Mouse (Mus musculus): Measurements from ENCODE around the gene Inpp1. TPM values are rescaled to one million over a fixed set of nuclear protein-coding genes. Genes with fewer than 3 reads are reported as not detected.

Gene Inpp1
- total and polyA plus RNA-seq, 2 experiments from 2014 or later = 39.2 to 41.7 TPM

GRCm38 (mm10) chr1:52808456-52808855, 9.0 kb downstream of the Inpp1 start:
- Histone ChIP-seq H3K36me3 (ENCODE audit: insufficient read depth, low read length) (peaks cover 6% of the 10 kb centered on the region; the same call in 1 of the 2 replicates), H3K4me3 (ENCODE audit: low read length) (no peak overlapping the region), H3K4me1 (ENCODE audit: insufficient read depth, low read length) (no peaks in the 10 kb centered on the region), H3K4me2 (ENCODE audit: low read depth, low read length) (no peak overlapping the region), H3K27me3 (ENCODE audit: insufficient read depth, low read length) (no peaks in the 10 kb centered on the region), H3K27ac (no peak overlapping the region), H3K9me3 (ENCODE audit: low read length) (no peaks in the 10 kb centered on the region), H3K9ac (replicated peaks; ENCODE audit: low read length) (no peak overlapping the region)
- no peak for TF ChIP-seq CTCF (IDR thresholded peaks at IDR 0.05; ENCODE audit: low read depth)
- no peak for ATAC-seq
- DNase-seq (ENCODE audit: low spot score) = no peak
- WGBS = 95% methylated on average over 6 of the region's 6 CpGs

GRCm38 (mm10) chr1:52805041-52805440, 12.4 kb downstream of the Inpp1 start:
- Histone ChIP-seq H3K9ac (replicated peaks; ENCODE audit: low read length) (no peak overlapping the region), H3K4me1 (ENCODE audit: insufficient read depth, low read length) (no peaks in the 10 kb centered on the region), H3K4me3 (ENCODE audit: low read length) (no peak overlapping the region), H3K27ac (no peak overlapping the region), H3K27me3 (ENCODE audit: insufficient read depth, low read length) (no peaks in the 10 kb centered on the region), H3K4me2 (ENCODE audit: low read depth, low read length) (no peak overlapping the region), H3K9me3 (ENCODE audit: low read length) (no peaks in the 10 kb centered on the region), H3K36me3 (ENCODE audit: insufficient read depth, low read length) (peaks cover 6% of the 10 kb centered on the region; the same call in 1 of the 2 replicates)
- ATAC-seq (no peak), DNase-seq (ENCODE audit: low spot score) (no peak)
- 75% methylated on average over 1 of the region's 1 CpGs for WGBS
- TF ChIP-seq CTCF (IDR thresholded peaks at IDR 0.05; ENCODE audit: low read depth) = no peak

- WGBS = 95% methylated on average over 5 of the region's 5 CpGs
- no peak for DNase-seq (ENCODE audit: low spot score)
- no peaks in the 10 kb centered on the region for H3K9me3 ChIP-seq (ENCODE audit: low read length)
- H3K27me3 ChIP-seq (ENCODE audit: insufficient read depth, low read length) = no peaks in the 10 kb centered on the region
- H3K4me3 ChIP-seq (ENCODE audit: low read length) = no peak overlapping the region
- no peak for ATAC-seq
- no peak overlapping the region for H3K27ac ChIP-seq
- no peaks in the 10 kb centered on the region for H3K4me1 ChIP-seq (ENCODE audit: insufficient read depth, low read length)
- H3K36me3 ChIP-seq (ENCODE audit: insufficient read depth, low read length) = no peaks in the 10 kb centered on the region
- TF ChIP-seq CTCF (IDR thresholded peaks at IDR 0.05; ENCODE audit: low read depth) = no peak
- H3K4me2 ChIP-seq (ENCODE audit: low read depth, low read length) = no peak overlapping the region
- H3K9ac ChIP-seq (replicated peaks; ENCODE audit: low read length) = no peak overlapping the region
Observed at GRCm38 (mm10) chr1:52802406-52802975, 15.0 kb downstream of the Inpp1 start.

GRCm38 (mm10) chr1:52801651-52802050, 15.8 kb downstream of the Inpp1 start:
- Histone ChIP-seq H3K4me1 (ENCODE audit: insufficient read depth, low read length) (no peaks in the 10 kb centered on the region), H3K36me3 (ENCODE audit: insufficient read depth, low read length) (no peaks in the 10 kb centered on the region), H3K4me3 (ENCODE audit: low read length) (no peak overlapping the region), H3K4me2 (ENCODE audit: low read depth, low read length) (no peak overlapping the region), H3K27me3 (ENCODE audit: insufficient read depth, low read length) (no peaks in the 10 kb centered on the region), H3K9me3 (ENCODE audit: low read length) (no peaks in the 10 kb centered on the region), H3K27ac (no peak overlapping the region), H3K9ac (replicated peaks; ENCODE audit: low read length) (no peak overlapping the region)
- ATAC-seq (no peak), DNase-seq (ENCODE audit: low spot score) (no peak)
- no peak for TF ChIP-seq CTCF (IDR thresholded peaks at IDR 0.05; ENCODE audit: low read depth)
- WGBS = 86% methylated on average over 5 of the region's 5 CpGs

GRCm38 (mm10) chr1:52800340-52800740, 17.1 kb downstream of the Inpp1 start:
- Histone ChIP-seq H3K36me3 (ENCODE audit: insufficient read depth, low read length) (peaks cover 4% of the 10 kb centered on the region; the same call in 1 of the 2 replicates), H3K4me3 (ENCODE audit: low read length) (no peak overlapping the region), H3K27me3 (ENCODE audit: insufficient read depth, low read length) (no peaks in the 10 kb centered on the region), H3K9me3 (ENCODE audit: low read length) (no peaks in the 10 kb centered on the region), H3K9ac (replicated peaks; ENCODE audit: low read length) (no peak overlapping the region), H3K27ac (no peak overlapping the region), H3K4me1 (ENCODE audit: insufficient read depth, low read length) (no peaks in the 10 kb centered on the region), H3K4me2 (ENCODE audit: low read depth, low read length) (no peak overlapping the region)
- 75% methylated on average over 3 of the region's 3 CpGs for WGBS
- ATAC-seq = no peak
- no peak for DNase-seq (ENCODE audit: low spot score)
- TF ChIP-seq CTCF (IDR thresholded peaks at IDR 0.05; ENCODE audit: low read depth) = no peak

GRCm38 (mm10) chr1:52799772-52800171, 17.7 kb downstream of the Inpp1 start:
- peak; percentile 3 for DNase-seq (ENCODE audit: low spot score)
- 67% methylated on average over 5 of the region's 5 CpGs for WGBS
- no peak overlapping the region for H3K27ac ChIP-seq

GRCm38 (mm10) chr1:52799056-52799726, 18.3 kb downstream of the Inpp1 start:
- no peak overlapping the region for H3K4me3 ChIP-seq (ENCODE audit: low read length)
- no peak overlapping the region for H3K9ac ChIP-seq (replicated peaks; ENCODE audit: low read length)
- H3K4me1 ChIP-seq (ENCODE audit: insufficient read depth, low read length) = no peaks in the 10 kb centered on the region
- DNase-seq (ENCODE audit: low spot score) (no peak), ATAC-seq (no peak)
- no peaks in the 10 kb centered on the region for H3K9me3 ChIP-seq (ENCODE audit: low read length)
- TF ChIP-seq CTCF (IDR thresholded peaks at IDR 0.05; ENCODE audit: low read depth) = no peak
- no peak overlapping the region for H3K4me2 ChIP-seq (ENCODE audit: low read depth, low read length)
- H3K36me3 ChIP-seq (ENCODE audit: insufficient read depth, low read length) = peaks cover 12% of the 10 kb centered on the region
- WGBS = 68% methylated on average over 10 of the region's 10 CpGs
- H3K27me3 ChIP-seq (ENCODE audit: insufficient read depth, low read length) = no peaks in the 10 kb centered on the region
- no peak overlapping the region for H3K27ac ChIP-seq

More at GRCm38 (mm10) chr1:52799772-52800171, 17.7 kb downstream of the Inpp1 start:
- Histone ChIP-seq H3K9me3 (ENCODE audit: low read length) (no peaks in the 10 kb centered on the region), H3K4me2 (ENCODE audit: low read depth, low read length) (no peak overlapping the region), H3K4me3 (ENCODE audit: low read length) (no peak overlapping the region), H3K9ac (replicated peaks; ENCODE audit: low read length) (no peak overlapping the region), H3K36me3 (ENCODE audit: insufficient read depth, low read length) (peaks cover 8% of the 10 kb centered on the region; the same call in 1 of the 2 replicates), H3K4me1 (ENCODE audit: insufficient read depth, low read length) (no peaks in the 10 kb centered on the region), H3K27me3 (ENCODE audit: insufficient read depth, low read length) (no peaks in the 10 kb centered on the region)
- TF ChIP-seq CTCF (IDR thresholded peaks at IDR 0.05; ENCODE audit: low read depth) = no peak
- ATAC-seq = 0 out of 2 replicates have a peak, but pooled peaks have one; percentile 53
